Mouse (Mus musculus): ENCODE results near the gene Grap. TPM values are rescaled to one million over a fixed set of nuclear protein-coding genes. Genes with fewer than 3 reads are reported as not detected.

Grap gene
- polyA plus RNA-seq, 1 experiment from 2014 or later = 9.9 TPM

- H3K9ac ChIP-seq (ENCODE audit: low read depth, low read length) = no peak overlapping the region
- H3K36me3 ChIP-seq (ENCODE audit: control insufficient read depth, insufficient read depth, low read length) = no peaks in the 10 kb centered on the region
- no peak for DNase-seq (ENCODE audit: low spot score)
- peaks cover 64% of the 10 kb centered on the region for H3K27me3 ChIP-seq (replicated peaks; ENCODE audit: control insufficient read depth, insufficient read depth, low read length)
- WGBS = 70% methylated on average over 7 of the region's 7 CpGs
- H3K4me1 ChIP-seq (replicated peaks; ENCODE audit: control insufficient read depth, insufficient read depth, low read length) = peaks cover 2% of the 10 kb centered on the region; the same call in 1 of the 2 replicates
- no peak for ATAC-seq (replicated peaks; ENCODE audit: low FRiP score)
- H3K27ac ChIP-seq (ENCODE audit: low read depth, low read length) = no peak overlapping the region
- no peak overlapping the region for H3K4me2 ChIP-seq
- H3K4me3 ChIP-seq (ENCODE audit: low read depth, low read length) = no peak overlapping the region
- no peaks in the 10 kb centered on the region for H3K9me3 ChIP-seq (ENCODE audit: control insufficient read depth, low read length)
Measured at GRCm38 (mm10) chr11:61617293-61617975, 35.6 kb upstream of the Grap start.

- Histone ChIP-seq H3K9ac (ENCODE audit: low read depth, low read length) (no peak overlapping the region), H3K27ac (ENCODE audit: low read depth, low read length) (no peak overlapping the region), H3K9me3 (ENCODE audit: control insufficient read depth, low read length) (no peaks in the 10 kb centered on the region), H3K36me3 (ENCODE audit: control insufficient read depth, insufficient read depth, low read length) (no peaks in the 10 kb centered on the region), H3K4me1 (replicated peaks; ENCODE audit: control insufficient read depth, insufficient read depth, low read length) (peaks cover 2% of the 10 kb centered on the region; the same call in 1 of the 2 replicates), H3K4me3 (ENCODE audit: low read depth, low read length) (no peak overlapping the region), H3K27me3 (replicated peaks; ENCODE audit: control insufficient read depth, insufficient read depth, low read length) (peaks cover 64% of the 10 kb centered on the region), H3K4me2 (no peak overlapping the region)
- DNase-seq (ENCODE audit: low spot score) (no peak), ATAC-seq (replicated peaks; ENCODE audit: low FRiP score) (no peak)
- WGBS = 87% methylated on average over 8 of the region's 8 CpGs
Measured at GRCm38 (mm10) chr11:61618131-61618530, 34.9 kb upstream of the Grap start.

- 79% methylated on average over 8 of the region's 8 CpGs for whole genome bisulfite sequencing
- peaks cover 61% of the 10 kb centered on the region for H3K27me3 ChIP-seq (replicated peaks; ENCODE audit: control insufficient read depth, insufficient read depth, low read length)
Measured at GRCm38 (mm10) chr11:61618571-61618970, 34.5 kb upstream of the Grap start.

GRCm38 (mm10) chr11:61619356-61619755 lies 33.7 kb upstream of the Grap start:
- Histone ChIP-seq H3K9ac (ENCODE audit: low read depth, low read length) (no peak overlapping the region), H3K4me3 (ENCODE audit: low read depth, low read length) (peak overlapping the region; percentile 39), H3K27ac (ENCODE audit: low read depth, low read length) (no peak overlapping the region), H3K4me2 (peak overlapping the region; percentile 63), H3K9me3 (ENCODE audit: control insufficient read depth, low read length) (no peaks in the 10 kb centered on the region), H3K4me1 (replicated peaks; ENCODE audit: control insufficient read depth, insufficient read depth, low read length) (peaks cover 2% of the 10 kb centered on the region; the same call in 1 of the 2 replicates), H3K36me3 (ENCODE audit: control insufficient read depth, insufficient read depth, low read length) (no peaks in the 10 kb centered on the region), H3K27me3 (replicated peaks; ENCODE audit: control insufficient read depth, insufficient read depth, low read length) (peaks cover 59% of the 10 kb centered on the region)
- 19% methylated on average over 6 of the region's 6 CpGs for WGBS
- DNase-seq (ENCODE audit: low spot score) (no peak), ATAC-seq (replicated peaks; ENCODE audit: low FRiP score) (no peak)

More at GRCm38 (mm10) chr11:61618571-61618970, 34.5 kb upstream of the Grap start:
- DNase-seq (ENCODE audit: low spot score) (no peak), ATAC-seq (replicated peaks; ENCODE audit: low FRiP score) (no peak)
- H3K9ac ChIP-seq (ENCODE audit: low read depth, low read length) = no peak overlapping the region
- no peaks in the 10 kb centered on the region for H3K36me3 ChIP-seq (ENCODE audit: control insufficient read depth, insufficient read depth, low read length)
- H3K4me2 ChIP-seq = no peak overlapping the region
- H3K27ac ChIP-seq (ENCODE audit: low read depth, low read length) = no peak overlapping the region
- H3K4me1 ChIP-seq (replicated peaks; ENCODE audit: control insufficient read depth, insufficient read depth, low read length) = peaks cover 2% of the 10 kb centered on the region; the same call in 1 of the 2 replicates
- no peak overlapping the region for H3K4me3 ChIP-seq (ENCODE audit: low read depth, low read length)
- H3K9me3 ChIP-seq (ENCODE audit: control insufficient read depth, low read length) = no peaks in the 10 kb centered on the region

GRCm38 (mm10) chr11:61619791-61620241 lies 33.2 kb upstream of the Grap start:
- H3K9me3 ChIP-seq (ENCODE audit: control insufficient read depth, low read length) = no peaks in the 10 kb centered on the region
- no peak overlapping the region for H3K27ac ChIP-seq (ENCODE audit: low read depth, low read length)
- ATAC-seq (replicated peaks; ENCODE audit: low FRiP score) (no peak; the same call in 1 of the 2 replicates), DNase-seq (ENCODE audit: low spot score) (peak; percentile 53)
- WGBS = 1% methylated on average over 17 of the region's 17 CpGs
- peaks cover 2% of the 10 kb centered on the region; the same call in 1 of the 2 replicates for H3K4me1 ChIP-seq (replicated peaks; ENCODE audit: control insufficient read depth, insufficient read depth, low read length)
- H3K36me3 ChIP-seq (ENCODE audit: control insufficient read depth, insufficient read depth, low read length) = no peaks in the 10 kb centered on the region
- peaks cover 55% of the 10 kb centered on the region for H3K27me3 ChIP-seq (replicated peaks; ENCODE audit: control insufficient read depth, insufficient read depth, low read length)
- H3K9ac ChIP-seq (ENCODE audit: low read depth, low read length) = no peak overlapping the region; the same call in 1 of the 2 replicates
- peak overlapping the region; percentile 39 for H3K4me3 ChIP-seq (ENCODE audit: low read depth, low read length)
- H3K4me2 ChIP-seq = peak overlapping the region; percentile 63

- DNase-seq (ENCODE audit: low spot score) = peak; percentile 65
- ATAC-seq (replicated peaks; ENCODE audit: low FRiP score) = no peak; the same call in 1 of the 2 replicates
- no peaks in the 10 kb centered on the region for H3K9me3 ChIP-seq (ENCODE audit: control insufficient read depth, low read length)
- peak overlapping the region; percentile 39; the same call in 1 of the 2 replicates for H3K4me3 ChIP-seq (ENCODE audit: low read depth, low read length)
- H3K36me3 ChIP-seq (ENCODE audit: control insufficient read depth, insufficient read depth, low read length) = no peaks in the 10 kb centered on the region
- H3K27ac ChIP-seq (ENCODE audit: low read depth, low read length) = no peak overlapping the region
- WGBS = 2% methylated on average over 17 of the region's 17 CpGs
- H3K4me2 ChIP-seq = peak overlapping the region; percentile 63
- H3K9ac ChIP-seq (ENCODE audit: low read depth, low read length) = peak overlapping the region; percentile 22; the same call in 1 of the 2 replicates
- peaks cover 2% of the 10 kb centered on the region; the same call in 1 of the 2 replicates for H3K4me1 ChIP-seq (replicated peaks; ENCODE audit: control insufficient read depth, insufficient read depth, low read length)
- peaks cover 50% of the 10 kb centered on the region for H3K27me3 ChIP-seq (replicated peaks; ENCODE audit: control insufficient read depth, insufficient read depth, low read length)
Measured at GRCm38 (mm10) chr11:61620254-61620670, 32.8 kb upstream of the Grap start.

- H3K9me3 ChIP-seq (ENCODE audit: control insufficient read depth, low read length) = no peaks in the 10 kb centered on the region
- H3K27me3 ChIP-seq (replicated peaks; ENCODE audit: control insufficient read depth, insufficient read depth, low read length) = peaks cover 45% of the 10 kb centered on the region
- peak overlapping the region; percentile 63 for H3K4me2 ChIP-seq
- 52% methylated on average over 8 of the region's 8 CpGs for WGBS
- no peak overlapping the region for H3K9ac ChIP-seq (ENCODE audit: low read depth, low read length)
- no peak overlapping the region for H3K27ac ChIP-seq (ENCODE audit: low read depth, low read length)
- H3K4me1 ChIP-seq (replicated peaks; ENCODE audit: control insufficient read depth, insufficient read depth, low read length) = no peaks in the 10 kb centered on the region
- no peak overlapping the region for H3K4me3 ChIP-seq (ENCODE audit: low read depth, low read length)
- H3K36me3 ChIP-seq (ENCODE audit: control insufficient read depth, insufficient read depth, low read length) = no peaks in the 10 kb centered on the region
- DNase-seq (ENCODE audit: low spot score) (no peak), ATAC-seq (replicated peaks; ENCODE audit: low FRiP score) (no peak)
Measured at GRCm38 (mm10) chr11:61620762-61621161, 32.3 kb upstream of the Grap start.

GRCm38 (mm10) chr11:61625136-61625535 lies 27.9 kb upstream of the Grap start:
- Histone ChIP-seq H3K9me3 (ENCODE audit: control insufficient read depth, low read length) (no peaks in the 10 kb centered on the region), H3K4me3 (ENCODE audit: low read depth, low read length) (no peak overlapping the region), H3K9ac (ENCODE audit: low read depth, low read length) (no peak overlapping the region), H3K27ac (ENCODE audit: low read depth, low read length) (no peak overlapping the region), H3K4me2 (no peak overlapping the region), H3K27me3 (replicated peaks; ENCODE audit: control insufficient read depth, insufficient read depth, low read length) (peaks cover 10% of the 10 kb centered on the region; the same call in 1 of the 2 replicates), H3K4me1 (replicated peaks; ENCODE audit: control insufficient read depth, insufficient read depth, low read length) (no peaks in the 10 kb centered on the region), H3K36me3 (ENCODE audit: control insufficient read depth, insufficient read depth, low read length) (no peaks in the 10 kb centered on the region)
- ATAC-seq (replicated peaks; ENCODE audit: low FRiP score) (no peak), DNase-seq (ENCODE audit: low spot score) (no peak)
- WGBS = 78% methylated on average over 7 of the region's 7 CpGs

- Histone ChIP-seq H3K27ac (ENCODE audit: low read depth, low read length) (no peak overlapping the region), H3K36me3 (ENCODE audit: control insufficient read depth, insufficient read depth, low read length) (no peaks in the 10 kb centered on the region), H3K9ac (ENCODE audit: low read depth, low read length) (no peak overlapping the region), H3K4me1 (replicated peaks; ENCODE audit: control insufficient read depth, insufficient read depth, low read length) (no peaks in the 10 kb centered on the region), H3K4me2 (no peak overlapping the region), H3K27me3 (replicated peaks; ENCODE audit: control insufficient read depth, insufficient read depth, low read length) (peaks cover 1% of the 10 kb centered on the region; the same call in 1 of the 2 replicates), H3K4me3 (ENCODE audit: low read depth, low read length) (no peak overlapping the region), H3K9me3 (ENCODE audit: control insufficient read depth, low read length) (no peaks in the 10 kb centered on the region)
- DNase-seq (ENCODE audit: low spot score) = no peak
- 93% methylated on average over 1 of the region's 1 CpGs for WGBS
- no peak for ATAC-seq (replicated peaks; ENCODE audit: low FRiP score)
Measured at GRCm38 (mm10) chr11:61626509-61626908, 26.6 kb upstream of the Grap start.

Measured in liver, embryonic 11.5 days (tissue).